Mouse (Mus musculus): Measurements from ENCODE around the gene Tbpl2.

GRCm38 (mm10) chr2:24090921-24091320 lies 5.5 kb downstream of the Tbpl2 start:
- TF ChIP-seq CTCF (IDR thresholded peaks at IDR 0.05; ENCODE audit: extremely low read depth, insufficient read depth, insufficient read length, insufficient replicate concordance) (no peak), POLR2A (IDR thresholded peaks at IDR 0.05; ENCODE audit: low read depth, low read length) (no peak)
